Mouse (Mus musculus) G1E (cell line): ENCODE measurements around the gene Slc16a14.

Experiments used
- CTCF ChIP-seq: IDR thresholded peaks from 2 replicates; pipeline ENCODE4 v1.5.1; 2012; ENCODE audit warnings: low read depth, low read length, inconsistent platforms, mixed read lengths
- GATA2 ChIP-seq: IDR thresholded peaks from 2 replicates; pipeline ENCODE4 v1.6.1; 2012; ENCODE audit warnings: low read depth, low read length, inconsistent platforms, borderline replicate concordance
- POLR2AphosphoS5 ChIP-seq: IDR thresholded peaks from 2 replicates; pipeline ENCODE4 v1.6.1; 2012; ENCODE audit warnings: low read depth, low read length, inconsistent platforms; ENCODE audit not compliant: insufficient replicate concordance
- TAL1 ChIP-seq: conservative IDR thresholded peaks from 2 replicates; pipeline ENCODE4 v1.6.1; 2012; ENCODE audit warnings: low read depth, low read length, inconsistent platforms, mixed read lengths

DNA sequence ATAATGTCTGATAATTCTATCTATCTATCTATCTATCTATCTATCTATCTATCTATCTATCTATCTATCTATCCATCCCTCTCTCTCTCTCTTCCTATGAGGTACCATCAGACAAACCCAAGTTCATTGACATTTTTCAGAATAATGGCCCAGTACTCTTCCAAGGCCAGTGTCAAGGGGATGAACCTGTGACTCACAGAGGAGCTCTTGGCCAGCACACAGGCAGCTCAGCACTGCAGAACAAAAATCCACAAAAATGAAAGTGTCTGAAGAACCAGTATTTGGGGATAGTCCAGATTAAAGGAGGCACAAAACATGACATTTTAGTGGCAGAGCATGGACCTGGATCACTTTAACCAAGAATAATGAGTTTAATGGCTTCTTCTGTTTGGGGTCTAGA is 7.7 kb upstream of the Slc16a14 start:
- TF ChIP-seq CTCF: no peak
- TF ChIP-seq TAL1: no peak
- TF ChIP-seq POLR2AphosphoS5: no peak
- no peak for TF ChIP-seq GATA2
